Mouse (Mus musculus) ES-CJ7 (cell line): Measurements from ENCODE around the gene Cacna2d3.

Experiments used
- DNase-seq: peaks from one replicate; pipeline ENCODE4 v3.0.0; 2011; ENCODE audit warnings: low read depth, low spot score

Gene Cacna2d3

GRCm38 (mm10) chr14:28948019-28948850, 773.4 kb downstream of the Cacna2d3 start:
- no peak for DNase-seq

DNA sequence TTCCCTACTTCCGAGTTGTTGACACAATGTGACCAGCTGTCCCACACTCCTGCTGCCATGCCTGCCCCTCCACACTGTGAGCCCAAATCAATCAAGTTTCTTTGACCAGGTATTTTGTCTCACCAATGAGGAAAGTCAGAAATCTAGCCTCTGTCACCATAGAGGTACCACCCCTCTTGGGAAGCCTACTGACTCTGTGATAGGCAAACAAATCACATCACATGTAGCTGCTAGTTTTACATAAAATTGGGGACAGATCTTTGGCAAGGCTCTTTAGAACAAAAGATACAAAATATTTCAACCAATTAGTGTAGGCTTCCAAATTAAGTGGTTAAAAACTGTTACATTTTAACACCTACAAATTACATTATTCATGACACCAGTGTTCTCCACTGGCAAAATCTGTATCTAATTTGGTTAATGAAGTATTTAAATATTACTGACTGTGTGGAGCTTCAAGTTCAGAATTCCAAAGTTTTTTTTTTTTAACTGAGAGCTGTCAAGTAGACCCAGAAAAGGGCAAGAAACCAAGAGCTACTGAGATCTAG, 788.8 kb downstream of the Cacna2d3 start:
- DNase-seq: no peak

- no peak for DNase-seq
These were observed 798.3 kb downstream of the Cacna2d3 start for GRCm38 (mm10) chr14:28923180-28923961.

DNA sequence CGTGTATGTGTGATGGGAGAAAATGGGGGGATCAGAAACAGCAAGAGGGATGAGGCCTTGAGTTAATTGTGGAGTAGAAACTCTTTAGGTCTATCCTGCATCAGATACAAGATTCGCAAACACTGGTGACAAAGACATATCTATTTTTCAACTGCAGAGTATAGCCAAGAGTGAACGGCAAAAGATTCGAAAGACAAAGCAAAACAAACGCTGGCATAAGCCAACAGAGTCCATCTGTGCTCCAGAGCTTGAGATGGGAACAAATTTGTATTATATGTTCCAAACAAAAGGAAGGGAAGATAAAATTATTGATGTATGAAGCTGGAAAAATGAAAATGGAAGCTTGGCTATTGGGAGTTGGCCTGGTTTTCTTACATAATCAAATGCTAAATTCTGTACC, 802.8 kb downstream of the Cacna2d3 start:
- DNase-seq: no peak

- no peak for DNase-seq
These were observed 806.7 kb downstream of the Cacna2d3 start for GRCm38 (mm10) chr14:28915004-28915403.

- no peak for DNase-seq
These were observed 814.0 kb downstream of the Cacna2d3 start for GRCm38 (mm10) chr14:28907659-28908058.

- DNase-seq: no peak
These were observed 829.1 kb downstream of the Cacna2d3 start for GRCm38 (mm10) chr14:28892530-28892929.

DNA sequence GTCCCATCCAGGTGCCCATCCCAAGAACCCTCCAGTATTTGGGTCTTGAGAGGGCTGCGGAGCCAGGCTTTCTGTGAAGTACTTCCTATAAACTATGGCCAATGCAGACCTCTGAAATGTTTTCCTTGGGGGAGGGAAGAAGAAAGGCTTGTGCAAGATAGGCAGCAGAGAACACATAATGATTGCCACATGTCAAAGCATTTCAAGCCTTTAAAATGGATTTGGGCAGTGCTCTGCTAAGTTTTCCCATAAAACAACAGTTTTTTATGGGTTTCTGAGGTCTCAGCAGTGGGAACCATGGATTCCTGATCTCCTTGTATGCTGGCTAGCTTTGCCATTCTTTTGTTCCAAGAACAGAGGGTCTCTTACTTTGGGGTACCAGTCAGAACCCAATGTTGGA, 834.3 kb downstream of the Cacna2d3 start:
- DNase-seq: no peak

- no peak for DNase-seq
These were observed 835.0 kb downstream of the Cacna2d3 start for GRCm38 (mm10) chr14:28886661-28887060.

DNA sequence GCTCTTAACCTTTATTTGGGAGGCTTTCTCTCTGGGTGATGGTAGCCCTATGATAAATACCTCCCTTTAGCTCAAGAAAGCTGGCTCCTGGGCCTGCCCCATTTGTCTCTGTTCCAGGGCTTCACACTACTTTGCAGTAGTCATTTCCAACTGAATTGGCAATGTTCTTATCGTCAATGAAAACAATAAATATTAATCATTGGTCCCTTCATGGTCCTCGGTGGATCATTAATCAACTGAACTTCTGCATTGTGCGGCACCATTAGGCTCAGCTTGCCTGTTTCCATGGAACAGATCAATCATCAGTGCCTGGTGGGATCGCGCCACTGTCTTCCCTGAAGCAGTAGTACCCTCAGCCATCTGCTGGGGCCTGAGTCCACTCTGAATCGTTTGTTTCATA, 850.7 kb downstream of the Cacna2d3 start:
- no peak for DNase-seq

- DNase-seq: no peak
These were observed 851.3 kb downstream of the Cacna2d3 start for GRCm38 (mm10) chr14:28870382-28870781.

DNA sequence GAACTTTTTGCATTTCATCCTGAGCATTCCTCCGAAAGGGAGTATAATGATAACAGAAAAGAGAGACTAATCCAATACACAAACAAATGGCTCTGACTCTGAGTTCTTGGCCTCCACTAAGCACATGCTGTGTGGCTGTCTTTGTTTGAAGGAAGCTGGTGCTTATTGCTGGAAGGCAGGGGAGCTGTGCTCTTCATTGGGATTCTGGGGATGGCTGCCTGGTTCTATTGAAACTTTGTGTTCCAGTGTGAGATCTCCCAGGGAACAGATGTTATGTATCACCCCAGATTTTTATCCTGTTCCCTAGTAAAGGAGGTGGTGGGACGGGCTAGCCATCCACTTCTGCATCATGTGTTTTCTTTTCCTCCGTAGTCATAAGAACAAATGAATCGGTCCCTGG, 856.7 kb downstream of the Cacna2d3 start:
- no peak for DNase-seq

GRCm38 (mm10) chr14:28861142-28861541, 860.5 kb downstream of the Cacna2d3 start:
- DNase-seq: no peak
